Mouse (Mus musculus) right cerebral cortex, adult 2 months (tissue): ENCODE measurements at regions not wholly inside any gene's neighbourhood (a gene's known extent, or its start where the extent isn't known, plus 50 kb on each side); places are given as distances from the start of the nearest gene placed in this dataset.

ENCODE experiments used
- DNase-seq, 2 experiments: peaks; one replicate each; pipeline ENCODE4 v3.0.0; 2021 to 2022; ENCODE audit warnings: low spot score in 2 of 2

DNA sequence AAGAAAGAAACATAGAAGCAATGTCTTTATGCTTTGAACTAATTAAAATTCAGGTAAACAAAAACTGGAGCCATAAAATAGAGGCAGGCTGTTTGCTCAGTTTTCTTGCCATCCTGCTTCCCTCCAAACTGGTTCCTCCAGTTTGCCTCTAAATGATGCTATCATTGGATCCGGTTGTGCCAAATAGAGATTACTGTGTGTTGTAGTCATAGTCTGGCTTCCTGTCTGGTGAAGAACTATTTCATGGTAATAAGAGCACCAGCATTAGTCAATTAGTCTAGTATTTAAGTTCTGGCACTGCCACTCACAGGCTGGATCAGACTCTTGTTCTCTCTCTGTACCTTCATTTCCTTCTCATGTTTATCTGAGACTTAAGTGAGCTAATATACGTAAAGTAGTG is 141.9 kb upstream of the Rasa1 start:
- no peak for DNase-seq

DNA sequence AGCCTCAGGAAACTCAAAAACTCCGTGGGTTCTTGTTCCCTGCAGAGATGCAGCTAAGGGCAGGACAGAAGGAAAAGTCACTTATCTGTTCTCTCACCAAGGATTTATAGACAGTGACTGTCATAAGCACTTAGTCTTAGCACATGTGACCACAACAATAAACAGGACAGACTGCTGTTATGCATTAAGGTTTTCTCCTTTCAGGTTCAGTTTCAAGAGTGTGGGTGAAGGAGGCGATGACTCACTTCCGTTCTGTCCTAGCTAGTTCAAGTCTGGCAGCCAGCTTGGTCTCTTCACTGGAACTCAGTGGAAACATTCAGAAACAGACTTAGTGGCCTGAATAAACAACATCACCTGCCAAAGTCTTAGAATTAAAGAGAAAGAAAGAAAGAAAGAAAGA is 141.1 kb upstream of the Rasa1 start:
- DNase-seq = no peak

GRCm38 (mm10) chr13:85418671-85419070 is 129.7 kb upstream of the Rasa1 start:
- no peak for DNase-seq

GRCm38 (mm10) chr13:85414951-85415350 is 126.0 kb upstream of the Rasa1 start:
- DNase-seq = no peak

DNA sequence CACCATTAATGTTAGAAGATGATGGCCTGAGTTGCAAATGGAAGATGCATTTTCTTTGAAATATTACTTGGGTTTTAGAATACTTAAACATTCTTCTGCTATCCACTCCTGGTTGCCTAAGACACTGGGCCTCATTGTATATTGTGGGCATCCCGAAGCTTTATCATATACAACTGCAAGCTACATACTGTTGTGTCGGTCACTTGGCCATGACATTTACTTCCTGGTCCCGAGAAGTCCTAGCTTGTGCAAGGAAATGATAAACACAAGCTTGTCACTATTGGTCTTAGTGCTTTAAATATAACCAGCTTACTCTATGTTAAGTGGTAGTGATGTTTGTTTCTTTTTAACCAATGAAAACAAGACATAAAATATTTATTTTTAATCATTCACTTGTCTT is 122.4 kb upstream of the Rasa1 start:
- no peak for DNase-seq

GRCm38 (mm10) chr13:85398834-85399233 is 109.9 kb upstream of the Rasa1 start:
- DNase-seq = no peak

- DNase-seq = no peak
Observed at GRCm38 (mm10) chr13:85376338-85376998, 87.5 kb upstream of the Rasa1 start.

DNA sequence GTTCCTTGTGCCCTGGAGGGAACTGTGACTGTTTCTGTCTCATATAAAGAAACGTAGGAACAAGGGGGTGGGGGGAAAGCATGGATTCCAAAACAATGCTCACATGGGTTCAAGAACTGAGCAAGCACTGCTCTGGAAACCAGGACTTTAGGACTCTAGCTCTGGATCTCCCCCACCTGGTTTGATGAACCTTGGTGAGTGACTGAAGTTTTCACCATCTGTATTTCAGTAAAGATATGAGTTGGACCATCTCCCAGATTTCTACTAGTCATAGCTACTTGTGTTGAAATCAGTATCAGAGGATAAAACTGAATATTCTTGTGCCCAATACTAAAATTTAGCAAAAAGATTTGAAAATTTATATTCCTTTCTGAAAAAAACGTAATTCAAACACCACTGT is 70.7 kb upstream of the Rasa1 start:
- DNase-seq = no peak

DNA sequence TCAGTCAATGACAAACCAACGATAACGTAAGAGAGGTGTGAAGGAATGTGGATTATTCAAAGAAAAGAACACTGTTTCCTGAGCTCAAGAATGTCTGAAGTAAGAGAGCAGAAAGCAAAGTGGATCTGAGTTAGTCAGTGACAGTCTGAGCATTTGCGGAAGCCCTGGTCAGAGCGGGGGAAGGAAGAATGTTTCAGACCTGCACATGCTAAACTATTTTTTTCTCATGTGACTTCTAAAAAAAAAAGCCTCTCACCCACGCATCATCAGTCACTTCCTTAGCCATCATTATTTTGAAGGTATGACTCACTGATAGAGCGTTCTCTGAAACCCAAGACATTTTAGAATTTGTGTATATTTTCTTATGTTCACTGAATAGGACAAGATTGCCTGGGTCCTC is 70.2 kb upstream of the Rasa1 start:
- DNase-seq = no peak

- DNase-seq = no peak
Observed at GRCm38 (mm10) chr13:85352061-85352460, 63.1 kb upstream of the Rasa1 start.
